14 mouse cellular contexts compared by ENCODE assay signal in the genomic region with DNA sequence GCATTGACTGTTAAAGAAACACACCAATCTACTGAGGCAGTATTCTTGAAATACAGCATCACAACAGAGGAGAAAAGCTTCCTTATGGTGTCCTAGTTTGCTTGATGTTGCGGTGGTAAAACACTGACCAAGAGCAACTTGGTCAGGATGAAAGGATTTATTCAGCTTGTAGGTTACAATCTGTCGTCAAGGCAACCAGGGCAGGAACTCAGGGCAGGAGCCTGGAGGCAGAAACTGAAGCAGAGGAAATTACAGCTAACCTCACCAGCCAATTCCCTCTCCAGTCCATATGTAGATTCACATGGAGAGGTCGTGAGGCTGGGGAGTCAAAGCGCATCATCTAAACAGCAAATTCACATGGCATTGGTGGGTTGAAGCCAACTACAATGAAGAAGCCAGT.
DNase-seq lines count a peak whose midpoint lies in the region; ATAC-seq and TF ChIP-seq lines count a peak whose summit lies in the region.
"Had no signal": no experiment of that assay in that cellular context is flagged by ENCODE, and none has a peak within 500 bp of the region (broad histone marks: within the 10 kb centered on the region; RNA-seq: fewer than 3 reads in every experiment).

No protein-coding gene starts in this region.

- H3K9me3 ChIP-seq in hindbrain, postnatal 0 days (ENCODE audit: low read length), result no peaks in the 10 kb centered on the region
- no peaks in the 10 kb centered on the region for H3K9me3 ChIP-seq in neural tube, embryonic 13.5 days
- H3K9me3 ChIP-seq: heart, embryonic 15.5 days had no signal

- 0 out of 2 replicates have a peak overlapping the region, but pooled peaks have one; percentile 22 for H3K27ac ChIP-seq in hindbrain, postnatal 0 days
- peak overlapping the region; percentile 52 for H3K27ac ChIP-seq in neural tube, embryonic 13.5 days (replicated peaks)
- H3K27ac ChIP-seq: heart, embryonic 15.5 days had no signal

- no peak overlapping the region for H3K4me2 ChIP-seq in hindbrain, postnatal 0 days (ENCODE audit: low read depth, low read length)
- H3K4me2 ChIP-seq in neural tube, embryonic 13.5 days, result 0 out of 2 replicates have a peak overlapping the region, but pooled peaks have one; percentile 3
- H3K4me2 ChIP-seq: heart, embryonic 15.5 days had no signal

- H3K4me1 ChIP-seq in hindbrain, postnatal 0 days (ENCODE audit: insufficient read depth, low read length), result no peaks in the 10 kb centered on the region
- H3K4me1 ChIP-seq in neural tube, embryonic 13.5 days (replicated peaks), result peaks cover 22% of the 10 kb centered on the region
- H3K4me1 ChIP-seq: heart, embryonic 15.5 days had no signal

- H3K27me3 ChIP-seq in hindbrain, postnatal 0 days (ENCODE audit: insufficient read depth, low read length), result no peaks in the 10 kb centered on the region
- H3K27me3 ChIP-seq in neural tube, embryonic 13.5 days, result no peaks in the 10 kb centered on the region
- H3K27me3 ChIP-seq: heart, embryonic 15.5 days had no signal

- 18% methylated on average over 4 of the region's 4 CpGs for WGBS in hindbrain, postnatal 0 days
- 20% methylated on average over 4 of the region's 4 CpGs for WGBS in neural tube, embryonic 13.5 days

- no peak overlapping the region for H3K4me3 ChIP-seq in hindbrain, postnatal 0 days (ENCODE audit: low read length)
- H3K4me3 ChIP-seq in neural tube, embryonic 13.5 days, result no peak overlapping the region
- H3K4me3 ChIP-seq: heart, embryonic 15.5 days had no signal

- H3K36me3 ChIP-seq in hindbrain, postnatal 0 days (ENCODE audit: insufficient read depth, low read length), result no peaks in the 10 kb centered on the region
- no peaks in the 10 kb centered on the region for H3K36me3 ChIP-seq in neural tube, embryonic 13.5 days
- H3K36me3 ChIP-seq: heart, embryonic 15.5 days had no signal

- no peak for ATAC-seq in hindbrain, postnatal 0 days
- ATAC-seq in neural tube, embryonic 13.5 days (ENCODE audit: low read depth), result peak; percentile 50; the same call in 1 of the 2 replicates
- ATAC-seq: inflammation-experienced regulatory T-cells, adult 6 months had no signal

- TF ChIP-seq CTCF in hindbrain, postnatal 0 days (IDR thresholded peaks at IDR 0.05; ENCODE audit: low read depth), result no peak

- no peak overlapping the region for H3K9ac ChIP-seq in hindbrain, postnatal 0 days (replicated peaks; ENCODE audit: low read length)
- H3K9ac ChIP-seq in neural tube, embryonic 13.5 days, result no peak overlapping the region
- H3K9ac ChIP-seq: heart, embryonic 15.5 days had no signal

- DNase-seq in embryo, embryonic 10 days (ENCODE audit: low spot score), result peak; percentile 58
- DNase-seq in embryo, embryonic 9.5 days (ENCODE audit: extremely low spot score), result no peak
- DNase-seq in embryo, embryonic 10.5 days (ENCODE audit: low spot score), result peak; percentile 61
- peak; percentile 45 for DNase-seq in hindbrain, postnatal 0 days (ENCODE audit: low spot score)
- no peak for DNase-seq in gastrocnemius, postnatal 4 days (ENCODE audit: low spot score in 2 of 2)
- DNase-seq in adrenal gland, adult 2 months, result no peak
- no peak for DNase-seq in left cerebral cortex, adult 18-20 months (ENCODE audit: low spot score in 2 of 2)
- DNase-seq: cerebellum, adult 11 months; gastrocnemius, postnatal 14 days; kidney, postnatal 36 days; liver had no signal

Comparison
In these comparisons a context has a peak if more than half of its experiments do, and no peak if none do; other contexts are left out.
1. DNase-seq: peak in embryo, embryonic 10 days (single experiment), embryo, embryonic 10.5 days (single experiment) and hindbrain, postnatal 0 days (single experiment); none in embryo, embryonic 9.5 days (single experiment), gastrocnemius, postnatal 4 days (0 of 2), adrenal gland, adult 2 months (single experiment) and left cerebral cortex, adult 18-20 months (0 of 2).